Mouse (Mus musculus): ENCODE measurements at regions not wholly inside any gene's neighbourhood (a gene's known extent, or its start where the extent isn't known, plus 50 kb on each side); places are given as distances from the start of the nearest gene placed in this dataset.

GRCm38 (mm10) chr6:95207063-95207462, 90.0 kb downstream of the Kbtbd8 start:
- 29% methylated on average over 2 of the region's 2 CpGs for WGBS
- H3K4me3 ChIP-seq (ENCODE audit: control insufficient read depth in 1 of 2, insufficient read depth in 1 of 2, low read depth in 1 of 2, low read length in 2 of 2), result no peak overlapping the region
- no peak overlapping the region for H3K9ac ChIP-seq (ENCODE audit: low read length)
- H3K36me3 ChIP-seq (ENCODE audit: control insufficient read depth, insufficient read depth, low read length), result no peaks in the 10 kb centered on the region
- no peak overlapping the region for H3K27ac ChIP-seq (replicated peaks in 1 of 2; ENCODE audit: control insufficient read depth in 1 of 2, insufficient read depth in 1 of 2, low read depth in 2 of 2, low read length in 2 of 2)
- no peaks in the 10 kb centered on the region for H3K4me1 ChIP-seq (ENCODE audit: control insufficient read depth in 2 of 2, insufficient read depth in 2 of 2, low read length in 2 of 2)
- no peak overlapping the region for H3K4me2 ChIP-seq (ENCODE audit: low read length)
- no peaks in the 10 kb centered on the region for H3K9me3 ChIP-seq (ENCODE audit: control insufficient read depth, low read length)
- no peaks in the 10 kb centered on the region for H3K27me3 ChIP-seq (ENCODE audit: control insufficient read depth, insufficient read depth, low read length)
- ATAC-seq (ENCODE audit: insufficient number of reproducible peaks, insufficient read depth, low FRiP score, low read depth), result no peak

DNA sequence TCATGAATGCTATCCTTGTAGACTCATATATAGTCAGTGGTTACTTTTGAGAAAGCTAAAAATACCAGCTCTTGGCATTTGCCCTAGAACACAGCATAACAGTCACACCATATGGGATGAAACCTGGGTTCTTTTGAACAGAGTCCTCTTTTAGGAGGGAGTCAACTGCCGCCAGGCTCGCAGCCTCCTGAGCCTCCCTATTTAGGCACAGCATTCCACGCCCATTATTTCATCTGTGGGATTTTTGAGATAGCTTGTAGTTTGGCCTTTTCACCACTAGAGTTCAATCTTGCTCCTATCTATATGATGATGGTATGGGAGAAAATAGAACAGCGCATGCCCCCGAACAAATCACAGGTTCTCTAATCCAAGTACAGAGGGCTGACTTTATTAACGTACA, 100.4 kb downstream of the Kbtbd8 start:
- Histone ChIP-seq H3K9me3 (ENCODE audit: control insufficient read depth, low read length) (no peaks in the 10 kb centered on the region), H3K4me3 (ENCODE audit: control insufficient read depth in 1 of 2, insufficient read depth in 1 of 2, low read depth in 1 of 2, low read length in 2 of 2) (no peak overlapping the region), H3K27me3 (ENCODE audit: control insufficient read depth, insufficient read depth, low read length) (no peaks in the 10 kb centered on the region), H3K36me3 (ENCODE audit: control insufficient read depth, insufficient read depth, low read length) (no peaks in the 10 kb centered on the region), H3K4me1 (ENCODE audit: control insufficient read depth in 2 of 2, insufficient read depth in 2 of 2, low read length in 2 of 2) (no peaks in the 10 kb centered on the region), H3K9ac (ENCODE audit: low read length) (no peak overlapping the region), H3K27ac (replicated peaks in 1 of 2; ENCODE audit: control insufficient read depth in 1 of 2, insufficient read depth in 1 of 2, low read depth in 2 of 2, low read length in 2 of 2) (no peak overlapping the region), H3K4me2 (ENCODE audit: low read length) (no peak overlapping the region)
- 31% methylated on average over 6 of the region's 6 CpGs for WGBS
- no peak for ATAC-seq (ENCODE audit: insufficient number of reproducible peaks, insufficient read depth, low FRiP score, low read depth)

- H3K9ac ChIP-seq (ENCODE audit: low read length), result no peak overlapping the region
- WGBS, result 56% methylated on average over 3 of the region's 3 CpGs
Measured at GRCm38 (mm10) chr6:95218830-95219229, 101.8 kb downstream of the Kbtbd8 start.

GRCm38 (mm10) chr6:95223537-95223936, 98.4 kb upstream of the Gm10234 start:
- Histone ChIP-seq H3K27ac (replicated peaks in 1 of 2; ENCODE audit: control insufficient read depth in 1 of 2, insufficient read depth in 1 of 2, low read depth in 2 of 2, low read length in 2 of 2) (no peak overlapping the region), H3K27me3 (ENCODE audit: control insufficient read depth, insufficient read depth, low read length) (no peaks in the 10 kb centered on the region), H3K9ac (ENCODE audit: low read length) (no peak overlapping the region), H3K4me1 (ENCODE audit: control insufficient read depth in 2 of 2, insufficient read depth in 2 of 2, low read length in 2 of 2) (no peaks in the 10 kb centered on the region), H3K4me3 (ENCODE audit: control insufficient read depth in 1 of 2, insufficient read depth in 1 of 2, low read depth in 1 of 2, low read length in 2 of 2) (no peak overlapping the region), H3K9me3 (ENCODE audit: control insufficient read depth, low read length) (no peaks in the 10 kb centered on the region), H3K4me2 (ENCODE audit: low read length) (no peak overlapping the region), H3K36me3 (ENCODE audit: control insufficient read depth, insufficient read depth, low read length) (no peaks in the 10 kb centered on the region)
- no peak for ATAC-seq (ENCODE audit: insufficient number of reproducible peaks, insufficient read depth, low FRiP score, low read depth)
- WGBS, result 22% methylated on average over 7 of the region's 7 CpGs

More at GRCm38 (mm10) chr6:95218830-95219229, 101.8 kb downstream of the Kbtbd8 start:
- no peak for ATAC-seq (ENCODE audit: insufficient number of reproducible peaks, insufficient read depth, low FRiP score, low read depth)
- Histone ChIP-seq H3K4me2 (ENCODE audit: low read length) (no peak overlapping the region), H3K27me3 (ENCODE audit: control insufficient read depth, insufficient read depth, low read length) (no peaks in the 10 kb centered on the region), H3K4me3 (ENCODE audit: control insufficient read depth in 1 of 2, insufficient read depth in 1 of 2, low read depth in 1 of 2, low read length in 2 of 2) (no peak overlapping the region), H3K4me1 (ENCODE audit: control insufficient read depth in 2 of 2, insufficient read depth in 2 of 2, low read length in 2 of 2) (no peaks in the 10 kb centered on the region), H3K27ac (replicated peaks in 1 of 2; ENCODE audit: control insufficient read depth in 1 of 2, insufficient read depth in 1 of 2, low read depth in 2 of 2, low read length in 2 of 2) (no peak overlapping the region), H3K9me3 (ENCODE audit: control insufficient read depth, low read length) (no peaks in the 10 kb centered on the region), H3K36me3 (ENCODE audit: control insufficient read depth, insufficient read depth, low read length) (no peaks in the 10 kb centered on the region)

- ATAC-seq (ENCODE audit: insufficient number of reproducible peaks, insufficient read depth, low FRiP score, low read depth), result no peak
- Histone ChIP-seq H3K27ac (replicated peaks in 1 of 2; ENCODE audit: control insufficient read depth in 1 of 2, insufficient read depth in 1 of 2, low read depth in 2 of 2, low read length in 2 of 2) (no peak overlapping the region), H3K36me3 (ENCODE audit: control insufficient read depth, insufficient read depth, low read length) (no peaks in the 10 kb centered on the region), H3K9ac (ENCODE audit: low read length) (no peak overlapping the region), H3K4me3 (ENCODE audit: control insufficient read depth in 1 of 2, insufficient read depth in 1 of 2, low read depth in 1 of 2, low read length in 2 of 2) (no peak overlapping the region), H3K4me1 (ENCODE audit: control insufficient read depth in 2 of 2, insufficient read depth in 2 of 2, low read length in 2 of 2) (no peaks in the 10 kb centered on the region), H3K27me3 (ENCODE audit: control insufficient read depth, insufficient read depth, low read length) (no peaks in the 10 kb centered on the region), H3K4me2 (ENCODE audit: low read length) (no peak overlapping the region), H3K9me3 (ENCODE audit: control insufficient read depth, low read length) (no peaks in the 10 kb centered on the region)
- 76% methylated on average over 8 of the region's 8 CpGs for WGBS
Measured at GRCm38 (mm10) chr6:95229885-95230284, 92.0 kb upstream of the Gm10234 start.

DNA sequence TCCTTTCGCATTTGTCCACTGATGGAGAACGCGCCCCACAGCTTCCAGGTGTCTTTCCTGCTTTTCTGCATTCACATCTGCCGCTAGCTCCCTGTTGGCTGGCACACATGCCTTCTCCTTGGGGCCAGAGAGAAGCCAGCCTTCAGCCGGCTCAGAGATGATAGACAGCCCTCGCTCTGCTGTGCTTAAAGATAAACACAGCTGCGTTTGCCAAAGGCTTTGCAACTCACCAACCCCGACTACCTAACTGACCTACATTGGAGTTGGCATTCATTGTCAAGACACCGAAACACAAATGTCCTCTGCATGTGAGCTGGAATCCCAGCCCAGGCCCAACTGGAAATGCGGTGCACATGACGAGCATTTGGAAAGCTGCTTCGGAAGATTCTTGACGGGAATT, 87.2 kb upstream of the Gm10234 start:
- no peak for ATAC-seq (ENCODE audit: insufficient number of reproducible peaks, insufficient read depth, low FRiP score, low read depth)
- no peak overlapping the region for H3K4me2 ChIP-seq (ENCODE audit: low read length)
- H3K9me3 ChIP-seq (ENCODE audit: control insufficient read depth, low read length), result no peaks in the 10 kb centered on the region
- WGBS, result 63% methylated on average over 13 of the region's 13 CpGs
- no peaks in the 10 kb centered on the region for H3K4me1 ChIP-seq (ENCODE audit: control insufficient read depth in 2 of 2, insufficient read depth in 2 of 2, low read length in 2 of 2)
- no peak overlapping the region for H3K9ac ChIP-seq (ENCODE audit: low read length)
- no peak overlapping the region for H3K27ac ChIP-seq (replicated peaks in 1 of 2; ENCODE audit: control insufficient read depth in 1 of 2, insufficient read depth in 1 of 2, low read depth in 2 of 2, low read length in 2 of 2)
- H3K4me3 ChIP-seq (ENCODE audit: control insufficient read depth in 1 of 2, insufficient read depth in 1 of 2, low read depth in 1 of 2, low read length in 2 of 2), result no peak overlapping the region
- no peaks in the 10 kb centered on the region for H3K36me3 ChIP-seq (ENCODE audit: control insufficient read depth, insufficient read depth, low read length)
- no peaks in the 10 kb centered on the region for H3K27me3 ChIP-seq (ENCODE audit: control insufficient read depth, insufficient read depth, low read length)

- Histone ChIP-seq H3K36me3 (ENCODE audit: control insufficient read depth, insufficient read depth, low read length) (no peaks in the 10 kb centered on the region), H3K27ac (replicated peaks in 1 of 2; ENCODE audit: control insufficient read depth in 1 of 2, insufficient read depth in 1 of 2, low read depth in 2 of 2, low read length in 2 of 2) (no peak overlapping the region), H3K4me3 (ENCODE audit: control insufficient read depth in 1 of 2, insufficient read depth in 1 of 2, low read depth in 1 of 2, low read length in 2 of 2) (no peak overlapping the region), H3K9ac (ENCODE audit: low read length) (no peak overlapping the region), H3K27me3 (ENCODE audit: control insufficient read depth, insufficient read depth, low read length) (no peaks in the 10 kb centered on the region), H3K9me3 (ENCODE audit: control insufficient read depth, low read length) (no peaks in the 10 kb centered on the region), H3K4me1 (ENCODE audit: control insufficient read depth in 2 of 2, insufficient read depth in 2 of 2, low read length in 2 of 2) (no peaks in the 10 kb centered on the region), H3K4me2 (ENCODE audit: low read length) (no peak overlapping the region)
- ATAC-seq (ENCODE audit: insufficient number of reproducible peaks, insufficient read depth, low FRiP score, low read depth), result no peak
- 69% methylated on average over 5 of the region's 5 CpGs for WGBS
Measured at GRCm38 (mm10) chr6:95243657-95244056, 78.3 kb upstream of the Gm10234 start.

DNA sequence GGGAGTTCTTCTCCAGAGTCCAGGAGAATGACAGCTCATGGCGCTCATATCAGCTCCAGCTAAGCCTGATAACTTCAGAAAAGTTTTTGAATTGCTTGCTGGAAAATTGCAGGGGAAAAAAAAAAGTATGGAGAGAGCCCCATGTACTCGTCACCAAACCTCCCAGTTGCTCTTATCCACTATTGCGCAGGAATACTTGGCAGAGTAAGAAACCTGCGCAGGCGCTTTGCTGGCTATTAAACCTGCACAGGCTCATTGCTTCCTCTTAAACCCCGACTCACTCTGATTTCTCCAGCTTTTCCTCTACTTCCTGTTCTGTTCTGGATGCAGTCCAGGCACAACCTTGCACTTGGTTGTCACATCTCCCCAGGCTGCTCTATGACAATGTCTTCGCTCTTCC, 77.0 kb upstream of the Gm10234 start:
- ATAC-seq (ENCODE audit: insufficient number of reproducible peaks, insufficient read depth, low FRiP score, low read depth), result peak; percentile 69

More for the DNA sequence above, 77.0 kb upstream of the Gm10234 start:
- Histone ChIP-seq H3K27me3 (ENCODE audit: control insufficient read depth, insufficient read depth, low read length) (no peaks in the 10 kb centered on the region), H3K9ac (ENCODE audit: low read length) (no peak overlapping the region), H3K9me3 (ENCODE audit: control insufficient read depth, low read length) (peaks cover 3% of the 10 kb centered on the region; the same call in 1 of the 2 replicates), H3K4me3 (ENCODE audit: control insufficient read depth in 1 of 2, insufficient read depth in 1 of 2, low read depth in 1 of 2, low read length in 2 of 2) (no peak overlapping the region), H3K27ac (replicated peaks in 1 of 2; ENCODE audit: control insufficient read depth in 1 of 2, insufficient read depth in 1 of 2, low read depth in 2 of 2, low read length in 2 of 2) (no peak overlapping the region), H3K36me3 (ENCODE audit: control insufficient read depth, insufficient read depth, low read length) (no peaks in the 10 kb centered on the region), H3K4me2 (ENCODE audit: low read length) (no peak overlapping the region), H3K4me1 (ENCODE audit: control insufficient read depth in 2 of 2, insufficient read depth in 2 of 2, low read length in 2 of 2) (no peaks in the 10 kb centered on the region)
- WGBS, result 62% methylated on average over 7 of the region's 7 CpGs

Data from heart, embryonic 14.5 days (tissue).